Mouse (Mus musculus) embryonic facial prominence, embryonic 15.5 days (tissue): ENCODE results near the gene Tmem140. TPM values are rescaled to one million over a fixed set of nuclear protein-coding genes. Genes with fewer than 3 reads are reported as not detected.

Experiments
- ATAC-seq: fragments of 200-750 bp; cut with Nextera tagmentation; 2 replicates; pipeline ENCODE4 v1.8.0; 2017; ENCODE audit warnings: low read depth, moderate TSS enrichment; ENCODE audit not compliant: insufficient number of reproducible peaks, low FRiP score, low TSS enrichment
- H3K27ac ChIP-seq: fragments of 300-500 bp; sonication (generic); replicated peaks from 2 replicates; pipeline ENCODE4 v1.5.1; 2015; ENCODE audit warnings: mild to moderate bottlenecking, inconsistent platforms
- H3K27me3 ChIP-seq: fragments of 300-500 bp; sonication (generic); 2 replicates; pipeline ENCODE4 v1.6.1; 2015; ENCODE audit warnings: inconsistent platforms
- H3K36me3 ChIP-seq: fragments of 300-500 bp; sonication (generic); 2 replicates; pipeline ENCODE4 v1.6.1; 2015; ENCODE audit warnings: mild to moderate bottlenecking, inconsistent platforms
- H3K4me1 ChIP-seq: fragments of 300-500 bp; sonication (generic); 2 replicates; pipeline ENCODE4 v1.6.1; 2015; ENCODE audit warnings: inconsistent platforms
- H3K4me2 ChIP-seq: fragments of 300-500 bp; sonication (generic); replicated peaks from 2 replicates; pipeline ENCODE4 v1.6.1; 2015; ENCODE audit warnings: mild to moderate bottlenecking, inconsistent platforms
- H3K4me3 ChIP-seq: fragments of 300-500 bp; sonication (generic); replicated peaks from 2 replicates; pipeline ENCODE4 v1.5.1; 2015; ENCODE audit warnings: mild to moderate bottlenecking, inconsistent platforms
- H3K9ac ChIP-seq: fragments of 300-500 bp; sonication (generic); 2 replicates; pipeline ENCODE4 v1.6.1; 2015; ENCODE audit warnings: inconsistent platforms
- H3K9me3 ChIP-seq: fragments of 300-500 bp; sonication (generic); replicated peaks from 2 replicates; pipeline ENCODE4 v1.6.1; 2016; ENCODE audit warnings: inconsistent platforms
- WGBS: fragments of 180-500 bp; shearing (Covaris S2); methylation state at CpG from one replicate; pipeline ENCODE4 v1.1.7; 2015; 5-methylcytosine and 5-hydroxymethylcytosine counted together
- polyA plus RNA-seq: library from polyadenylated mRNA; unstranded; fragments of >200 nt; fragmentation: Nextera tagmentation; extraction: Ambion mirVana; gene quantifications from 2 replicates; pipeline ENCODE4 v1.2.1, GENCODE M21; 2015

Tmem140 gene
- polyA plus RNA-seq, 1 experiment from 2014 or later, result 3.0 TPM

- Histone ChIP-seq H3K27ac (no peak overlapping the region), H3K9me3 (no peaks in the 10 kb centered on the region), H3K27me3 (no peaks in the 10 kb centered on the region), H3K9ac (no peak overlapping the region), H3K4me3 (no peak overlapping the region), H3K4me1 (peaks cover 59% of the 10 kb centered on the region), H3K4me2 (no peak overlapping the region), H3K36me3 (no peaks in the 10 kb centered on the region)
- no peak for ATAC-seq
- 64% methylated on average over 10 of the region's 10 CpGs for whole genome bisulfite sequencing
Measured at GRCm38 (mm10) chr6:34867995-34868350, 5.0 kb downstream of the Tmem140 start.

GRCm38 (mm10) chr6:34868507-34869217 is 5.7 kb downstream of the Tmem140 start:
- Histone ChIP-seq H3K27me3 (no peaks in the 10 kb centered on the region), H3K9me3 (no peaks in the 10 kb centered on the region), H3K4me3 (no peak overlapping the region), H3K9ac (no peak overlapping the region), H3K4me1 (peaks cover 55% of the 10 kb centered on the region), H3K4me2 (no peak overlapping the region), H3K27ac (no peak overlapping the region), H3K36me3 (no peaks in the 10 kb centered on the region)
- WGBS, result 80% methylated on average over 20 of the region's 20 CpGs
- no peak for ATAC-seq

- Histone ChIP-seq H3K4me3 (no peak overlapping the region), H3K27ac (peak overlapping the region; percentile 79; the same call in 1 of the 2 replicates), H3K4me2 (no peak overlapping the region), H3K27me3 (no peaks in the 10 kb centered on the region), H3K4me1 (peaks cover 52% of the 10 kb centered on the region), H3K9ac (no peak overlapping the region), H3K9me3 (no peaks in the 10 kb centered on the region), H3K36me3 (no peaks in the 10 kb centered on the region)
- 65% methylated on average over 13 of the region's 13 CpGs for WGBS
- no peak for ATAC-seq
Measured at GRCm38 (mm10) chr6:34869225-34869915, 6.4 kb downstream of the Tmem140 start.

- no peaks in the 10 kb centered on the region for H3K9me3 ChIP-seq
- H3K4me1 ChIP-seq, result peaks cover 59% of the 10 kb centered on the region
- H3K4me3 ChIP-seq, result no peak overlapping the region
- WGBS, result 56% methylated on average over 5 of the region's 5 CpGs
- no peaks in the 10 kb centered on the region for H3K36me3 ChIP-seq
- no peak overlapping the region for H3K4me2 ChIP-seq
- peak overlapping the region; percentile 79 for H3K27ac ChIP-seq
- ATAC-seq, result no peak
- no peaks in the 10 kb centered on the region for H3K27me3 ChIP-seq
- no peak overlapping the region for H3K9ac ChIP-seq
Measured at GRCm38 (mm10) chr6:34870136-34870535, 7.2 kb downstream of the Tmem140 start.

- no peak overlapping the region for H3K4me2 ChIP-seq
- 25% methylated on average over 5 of the region's 5 CpGs for WGBS
- H3K4me1 ChIP-seq, result peaks cover 55% of the 10 kb centered on the region
- no peaks in the 10 kb centered on the region for H3K36me3 ChIP-seq
- H3K27ac ChIP-seq, result peak overlapping the region; percentile 79
- H3K27me3 ChIP-seq, result no peaks in the 10 kb centered on the region
- no peaks in the 10 kb centered on the region for H3K9me3 ChIP-seq
- no peak overlapping the region for H3K4me3 ChIP-seq
- no peak overlapping the region for H3K9ac ChIP-seq
- ATAC-seq, result 0 out of 2 replicates have a peak, but pooled peaks have one; percentile 27
Measured at GRCm38 (mm10) chr6:34870724-34871123, 7.8 kb downstream of the Tmem140 start.

- Histone ChIP-seq H3K9me3 (no peaks in the 10 kb centered on the region), H3K4me1 (peaks cover 56% of the 10 kb centered on the region), H3K9ac (no peak overlapping the region), H3K4me2 (no peak overlapping the region), H3K4me3 (no peak overlapping the region), H3K27me3 (no peaks in the 10 kb centered on the region), H3K27ac (0 out of 2 replicates have a peak overlapping the region, but pooled peaks have one; percentile 9), H3K36me3 (no peaks in the 10 kb centered on the region)
- 87% methylated on average over 7 of the region's 7 CpGs for WGBS
- no peak for ATAC-seq
Measured at GRCm38 (mm10) chr6:34871929-34872328, 9.0 kb downstream of the Tmem140 start.

- Histone ChIP-seq H3K4me1 (peaks cover 58% of the 10 kb centered on the region), H3K9ac (no peak overlapping the region), H3K9me3 (no peaks in the 10 kb centered on the region), H3K4me2 (no peak overlapping the region), H3K27ac (no peak overlapping the region), H3K27me3 (no peaks in the 10 kb centered on the region), H3K36me3 (no peaks in the 10 kb centered on the region), H3K4me3 (no peak overlapping the region)
- WGBS, result 79% methylated on average over 10 of the region's 10 CpGs
- no peak for ATAC-seq
Measured at GRCm38 (mm10) chr6:34872871-34873270, 9.9 kb downstream of the Tmem140 start.

GRCm38 (mm10) chr6:34874101-34874921 is 11.4 kb downstream of the Tmem140 start:
- Histone ChIP-seq H3K36me3 (no peaks in the 10 kb centered on the region), H3K4me2 (no peak overlapping the region), H3K4me3 (no peak overlapping the region), H3K27ac (peak overlapping the region; percentile 60), H3K27me3 (no peaks in the 10 kb centered on the region), H3K9me3 (no peaks in the 10 kb centered on the region), H3K9ac (no peak overlapping the region), H3K4me1 (peaks cover 72% of the 10 kb centered on the region)
- 39% methylated on average over 21 of the region's 21 CpGs for WGBS
- ATAC-seq, result no peak

- no peak for ATAC-seq
- H3K27me3 ChIP-seq, result no peaks in the 10 kb centered on the region
- no peak overlapping the region for H3K9ac ChIP-seq
- no peak overlapping the region for H3K4me3 ChIP-seq
- 0 out of 2 replicates have a peak, but pooled peaks cover 2% of the 10 kb centered on the region for H3K36me3 ChIP-seq
- H3K9me3 ChIP-seq, result no peaks in the 10 kb centered on the region
- no peak overlapping the region for H3K27ac ChIP-seq
- 75% methylated on average over 15 of the region's 15 CpGs for WGBS
- peaks cover 64% of the 10 kb centered on the region for H3K4me1 ChIP-seq
- H3K4me2 ChIP-seq, result no peak overlapping the region
Measured at GRCm38 (mm10) chr6:34875268-34875761, 12.4 kb downstream of the Tmem140 start.

- no peak overlapping the region for H3K9ac ChIP-seq
- H3K4me1 ChIP-seq, result peaks cover 55% of the 10 kb centered on the region
- H3K27me3 ChIP-seq, result no peaks in the 10 kb centered on the region
- 63% methylated on average over 12 of the region's 12 CpGs for WGBS
- H3K9me3 ChIP-seq, result no peaks in the 10 kb centered on the region
- H3K4me3 ChIP-seq, result no peak overlapping the region
- no peak for ATAC-seq
- H3K4me2 ChIP-seq, result peak overlapping the region; percentile 57; the same call in 1 of the 2 replicates
- H3K36me3 ChIP-seq, result peaks cover 11% of the 10 kb centered on the region; the same call in 1 of the 2 replicates
- H3K27ac ChIP-seq, result 0 out of 2 replicates have a peak overlapping the region, but pooled peaks have one; percentile 94
Measured at GRCm38 (mm10) chr6:34875966-34876834, 13.3 kb downstream of the Tmem140 start.
